Mouse (Mus musculus): Measurements from ENCODE around the gene St6galnac3. TPM values are rescaled to one million over a fixed set of nuclear protein-coding genes. Genes with fewer than 3 reads are reported as not detected.
A peak's percentile ranks its signal among the peaks of the same experiment; 100 is the strongest.

The St6galnac3 gene
- polyA plus RNA-seq, 2 experiments, result 20.7 to 36.0 TPM

DNA sequence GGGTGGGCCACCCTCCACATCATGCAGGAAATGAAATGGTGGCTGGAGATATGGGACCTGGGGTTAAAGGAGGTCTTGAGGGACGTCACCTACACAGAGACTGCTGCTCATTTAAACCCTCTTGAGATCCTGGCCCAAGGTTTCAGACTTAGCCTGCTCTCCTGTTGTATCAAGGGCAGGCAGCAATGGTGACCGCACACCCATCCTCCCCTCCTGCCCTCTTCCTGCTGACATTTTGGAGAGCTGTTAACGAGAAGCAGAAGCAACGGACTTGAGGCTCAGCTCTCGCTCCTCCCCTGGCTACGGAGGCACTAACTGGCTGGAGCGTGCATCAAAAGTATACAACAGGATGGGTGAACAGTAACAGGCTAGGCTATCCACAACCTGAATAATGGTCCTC, 7.2 kb downstream of the St6galnac3 start:
- no peak overlapping the region for H3K9ac ChIP-seq (ENCODE audit: low read depth, low read length, severe bottlenecking)
- H3K4me3 ChIP-seq (replicated peaks; ENCODE audit: low read length), result no peak overlapping the region
- TF ChIP-seq POLR2A (IDR thresholded peaks at IDR 0.05; ENCODE audit: borderline replicate concordance, extremely low read depth, insufficient read depth, insufficient read length), result no peak
- no peaks in the 10 kb centered on the region for H3K36me3 ChIP-seq (ENCODE audit: control insufficient read depth, insufficient read depth, low read length)
- 35% methylated on average over 7 of the region's 7 CpGs for WGBS
- ATAC-seq (ENCODE audit: low FRiP score, low read depth), result no peak
- H3K4me2 ChIP-seq (replicated peaks; ENCODE audit: low read depth, low read length, severe bottlenecking), result no peak overlapping the region
- no peak for DNase-seq (ENCODE audit: low spot score)
- H3K9me3 ChIP-seq (ENCODE audit: control insufficient read depth, low read length), result no peaks in the 10 kb centered on the region; the same call in 1 of the 2 replicates
- H3K4me1 ChIP-seq (ENCODE audit: control insufficient read depth, insufficient read depth, low read length), result peaks cover 31% of the 10 kb centered on the region
- no peaks in the 10 kb centered on the region for H3K27me3 ChIP-seq (ENCODE audit: control insufficient read depth, insufficient read depth, low read length)
- no peak overlapping the region for H3K27ac ChIP-seq (replicated peaks; ENCODE audit: low read depth, low read length)

DNA sequence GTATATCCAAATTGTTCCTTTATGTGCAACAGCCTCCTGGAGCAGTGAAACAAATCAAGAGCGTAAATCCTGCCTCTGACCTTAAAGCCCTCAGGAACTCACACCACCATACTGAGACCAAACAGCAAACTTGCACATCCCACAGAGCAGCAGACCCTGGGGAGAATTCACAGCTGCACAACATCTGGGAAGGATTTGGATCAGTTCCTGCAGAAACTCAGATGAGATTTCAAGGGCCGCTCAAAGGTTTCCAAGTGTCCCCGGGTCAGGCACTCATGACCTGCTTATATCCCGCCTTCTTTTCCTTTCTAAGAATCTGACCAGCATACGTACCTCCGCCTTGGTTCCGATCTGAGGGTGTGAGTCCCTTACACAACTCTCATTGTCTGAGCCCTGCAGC, 9.3 kb downstream of the St6galnac3 start:
- H3K9ac ChIP-seq (ENCODE audit: low read depth, low read length, severe bottlenecking), result no peak overlapping the region
- 29% methylated on average over 7 of the region's 7 CpGs for WGBS
- peak; percentile 25; the same call in 1 of the 2 replicates for ATAC-seq (ENCODE audit: low FRiP score, low read depth)

DNA sequence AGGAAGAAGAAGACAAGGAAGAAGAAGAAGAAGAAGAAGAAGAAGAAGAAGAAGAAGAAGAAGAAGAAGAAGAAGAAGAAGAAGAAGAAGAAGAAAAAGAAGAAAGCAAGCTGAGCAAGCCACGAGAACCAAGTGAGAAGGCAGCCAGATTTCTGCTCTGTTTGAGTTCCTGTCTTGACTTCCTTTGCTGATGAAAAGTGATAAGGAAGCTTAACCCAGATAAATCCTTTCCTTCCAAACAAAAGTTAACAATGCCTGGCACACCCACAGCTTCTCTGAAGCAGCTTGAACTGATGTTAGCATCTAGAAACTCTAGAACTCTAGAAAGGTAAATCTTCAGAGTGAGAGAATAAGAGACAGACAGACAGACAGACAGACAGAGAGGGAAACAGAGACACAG, 14.4 kb downstream of the St6galnac3 start:
- DNase-seq (ENCODE audit: low spot score) (no peak), ATAC-seq (ENCODE audit: low FRiP score, low read depth) (no peak)
- Histone ChIP-seq H3K9me3 (ENCODE audit: control insufficient read depth, low read length) (no peaks in the 10 kb centered on the region; the same call in 1 of the 2 replicates), H3K27ac (replicated peaks; ENCODE audit: low read depth, low read length) (no peak overlapping the region), H3K9ac (ENCODE audit: low read depth, low read length, severe bottlenecking) (no peak overlapping the region), H3K27me3 (ENCODE audit: control insufficient read depth, insufficient read depth, low read length) (no peaks in the 10 kb centered on the region), H3K4me3 (replicated peaks; ENCODE audit: low read length) (no peak overlapping the region), H3K4me2 (replicated peaks; ENCODE audit: low read depth, low read length, severe bottlenecking) (no peak overlapping the region), H3K4me1 (ENCODE audit: control insufficient read depth, insufficient read depth, low read length) (peaks cover 3% of the 10 kb centered on the region; the same call in 1 of the 2 replicates), H3K36me3 (ENCODE audit: control insufficient read depth, insufficient read depth, low read length) (no peaks in the 10 kb centered on the region)
- 71% methylated on average over 1 of the region's 1 CpGs for WGBS
- no peak for TF ChIP-seq POLR2A (IDR thresholded peaks at IDR 0.05; ENCODE audit: borderline replicate concordance, extremely low read depth, insufficient read depth, insufficient read length)

More for the DNA sequence above, 9.3 kb downstream of the St6galnac3 start:
- Histone ChIP-seq H3K9me3 (ENCODE audit: control insufficient read depth, low read length) (no peaks in the 10 kb centered on the region; the same call in 1 of the 2 replicates), H3K4me2 (replicated peaks; ENCODE audit: low read depth, low read length, severe bottlenecking) (no peak overlapping the region), H3K27ac (replicated peaks; ENCODE audit: low read depth, low read length) (no peak overlapping the region), H3K27me3 (ENCODE audit: control insufficient read depth, insufficient read depth, low read length) (no peaks in the 10 kb centered on the region), H3K4me1 (ENCODE audit: control insufficient read depth, insufficient read depth, low read length) (peaks cover 31% of the 10 kb centered on the region), H3K36me3 (ENCODE audit: control insufficient read depth, insufficient read depth, low read length) (no peaks in the 10 kb centered on the region), H3K4me3 (replicated peaks; ENCODE audit: low read length) (no peak overlapping the region)
- TF ChIP-seq POLR2A (IDR thresholded peaks at IDR 0.05; ENCODE audit: borderline replicate concordance, extremely low read depth, insufficient read depth, insufficient read length), result no peak
- no peak for DNase-seq (ENCODE audit: low spot score)

DNA sequence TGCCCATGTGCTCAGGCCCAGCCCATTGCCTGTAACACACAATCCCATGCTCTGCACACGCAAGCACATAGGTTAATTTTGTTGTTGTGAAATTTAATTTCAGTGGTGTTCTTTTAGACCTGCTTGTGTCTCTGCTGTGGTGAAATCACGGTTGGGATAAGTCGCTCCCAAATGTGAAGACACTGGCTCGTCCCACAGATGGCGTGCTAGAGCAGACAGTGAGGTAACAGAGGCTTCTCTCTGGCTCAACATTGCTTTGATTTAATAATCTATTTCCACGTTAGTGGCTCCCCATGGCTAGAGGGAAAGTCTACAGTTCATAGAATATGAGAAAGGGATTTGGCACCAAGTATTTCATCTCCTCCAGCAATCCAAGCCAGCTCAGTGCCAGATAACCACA, 17.3 kb downstream of the St6galnac3 start:
- DNase-seq (ENCODE audit: low spot score) (no peak), ATAC-seq (ENCODE audit: low FRiP score, low read depth) (no peak)
- 77% methylated on average over 6 of the region's 6 CpGs for WGBS
- Histone ChIP-seq H3K27ac (replicated peaks; ENCODE audit: low read depth, low read length) (no peak overlapping the region), H3K4me2 (replicated peaks; ENCODE audit: low read depth, low read length, severe bottlenecking) (no peak overlapping the region), H3K27me3 (ENCODE audit: control insufficient read depth, insufficient read depth, low read length) (0 out of 2 replicates have a peak, but pooled peaks cover 3% of the 10 kb centered on the region), H3K9ac (ENCODE audit: low read depth, low read length, severe bottlenecking) (no peak overlapping the region), H3K36me3 (ENCODE audit: control insufficient read depth, insufficient read depth, low read length) (no peaks in the 10 kb centered on the region), H3K9me3 (ENCODE audit: control insufficient read depth, low read length) (no peaks in the 10 kb centered on the region), H3K4me3 (replicated peaks; ENCODE audit: low read length) (no peak overlapping the region), H3K4me1 (ENCODE audit: control insufficient read depth, insufficient read depth, low read length) (peaks cover 4% of the 10 kb centered on the region; the same call in 1 of the 2 replicates)
- no peak for TF ChIP-seq POLR2A (IDR thresholded peaks at IDR 0.05; ENCODE audit: borderline replicate concordance, extremely low read depth, insufficient read depth, insufficient read length)

DNA sequence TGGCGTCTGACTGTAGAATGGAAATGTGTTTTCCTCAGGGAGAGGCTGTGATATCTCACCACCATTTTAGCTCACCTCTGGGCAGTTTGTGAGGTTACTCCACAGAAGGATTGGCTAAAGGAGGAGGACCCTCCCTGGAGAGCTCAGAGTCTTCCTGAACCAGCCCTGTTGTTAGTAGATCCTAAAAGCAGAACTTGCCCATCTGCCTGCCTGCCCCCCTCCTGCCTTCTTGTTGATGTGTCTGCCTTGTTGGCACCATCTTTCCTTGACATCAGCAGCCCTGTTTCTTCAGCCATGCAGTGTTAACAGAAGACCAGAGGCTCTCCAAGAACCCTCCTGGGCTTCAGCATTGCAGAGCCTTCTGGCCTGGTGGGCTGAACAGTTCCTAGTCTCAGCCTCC, 18.1 kb downstream of the St6galnac3 start:
- no peak overlapping the region for H3K4me3 ChIP-seq (replicated peaks; ENCODE audit: low read length)
- TF ChIP-seq POLR2A (IDR thresholded peaks at IDR 0.05; ENCODE audit: borderline replicate concordance, extremely low read depth, insufficient read depth, insufficient read length), result no peak
- no peaks in the 10 kb centered on the region for H3K36me3 ChIP-seq (ENCODE audit: control insufficient read depth, insufficient read depth, low read length)
- H3K9ac ChIP-seq (ENCODE audit: low read depth, low read length, severe bottlenecking), result no peak overlapping the region
- ATAC-seq (ENCODE audit: low FRiP score, low read depth) (no peak), DNase-seq (ENCODE audit: low spot score) (no peak)
- 0 out of 2 replicates have a peak, but pooled peaks cover 3% of the 10 kb centered on the region for H3K27me3 ChIP-seq (ENCODE audit: control insufficient read depth, insufficient read depth, low read length)
- H3K4me1 ChIP-seq (ENCODE audit: control insufficient read depth, insufficient read depth, low read length), result peaks cover 11% of the 10 kb centered on the region
- no peak overlapping the region for H3K27ac ChIP-seq (replicated peaks; ENCODE audit: low read depth, low read length)
- WGBS, result 60% methylated on average over 1 of the region's 1 CpGs
- H3K4me2 ChIP-seq (replicated peaks; ENCODE audit: low read depth, low read length, severe bottlenecking), result no peak overlapping the region
- H3K9me3 ChIP-seq (ENCODE audit: control insufficient read depth, low read length), result no peaks in the 10 kb centered on the region

All from limb, embryonic 14.5 days (tissue).